Mouse (Mus musculus) midbrain, embryonic 12.5 days (tissue): Measurements from ENCODE around the gene Dcaf5. TPM values are rescaled to one million over a fixed set of nuclear protein-coding genes. Genes with fewer than 3 reads are reported as not detected.

Experiments used
- ATAC-seq: fragments of 200-750 bp; cut with Nextera tagmentation; 2 replicates; pipeline ENCODE4 v1.8.0; 2017; ENCODE audit warnings: low read depth, moderate TSS enrichment, moderate library complexity; ENCODE audit not compliant: low FRiP score
- H3K27ac ChIP-seq: fragments of 300-500 bp; sonication (generic); replicated peaks from 2 replicates; pipeline ENCODE4 v1.5.1; 2016; ENCODE audit warnings: mild to moderate bottlenecking
- H3K27me3 ChIP-seq: fragments of 300-500 bp; sonication (generic); 2 replicates; pipeline ENCODE4 v1.6.1; 2016; ENCODE audit warnings: mild to moderate bottlenecking
- H3K36me3 ChIP-seq: fragments of 300-500 bp; sonication (generic); 2 replicates; pipeline ENCODE4 v1.6.1; 2016
- H3K4me1 ChIP-seq: fragments of 300-500 bp; sonication (generic); 2 replicates; pipeline ENCODE4 v1.6.1; 2016
- H3K4me2 ChIP-seq: fragments of 300-500 bp; sonication (generic); replicated peaks from 2 replicates; pipeline ENCODE4 v1.6.1; 2016; ENCODE audit warnings: mild to moderate bottlenecking, moderate library complexity
- H3K4me3 ChIP-seq: fragments of 300-500 bp; sonication (generic); 2 replicates; pipeline ENCODE4 v1.5.1; 2016; ENCODE audit warnings: mild to moderate bottlenecking
- H3K9ac ChIP-seq: fragments of 300-500 bp; sonication (generic); replicated peaks from 2 replicates; pipeline ENCODE4 v1.6.1; 2016; ENCODE audit warnings: mild to moderate bottlenecking, moderate library complexity
- H3K9me3 ChIP-seq: fragments of 300-500 bp; sonication (generic); 2 replicates; pipeline ENCODE4 v1.6.1; 2016; ENCODE audit warnings: mild to moderate bottlenecking
- WGBS: fragments of 180-500 bp; shearing (Covaris S2); methylation state at CpG from one replicate; pipeline ENCODE4 v1.1.7; 2016; 5-methylcytosine and 5-hydroxymethylcytosine counted together
- polyA plus RNA-seq: library from polyadenylated mRNA; unstranded; fragments of >200 nt; fragmentation: Nextera tagmentation; extraction: Ambion mirVana; gene quantifications from 2 replicates; pipeline ENCODE4 v1.2.1, GENCODE M21; 2016

Dcaf5 gene
- polyA plus RNA-seq, 1 experiment from 2014 or later: 26.1 TPM

GRCm38 (mm10) chr12:80444525-80445109 is 8.2 kb upstream of the Dcaf5 start:
- Histone ChIP-seq H3K27me3 (no peaks in the 10 kb centered on the region), H3K4me1 (no peaks in the 10 kb centered on the region), H3K4me2 (no peak overlapping the region), H3K27ac (no peak overlapping the region), H3K9me3 (no peaks in the 10 kb centered on the region), H3K9ac (no peak overlapping the region), H3K4me3 (no peak overlapping the region), H3K36me3 (no peaks in the 10 kb centered on the region)
- no peak for ATAC-seq
- WGBS: 81% methylated on average over 9 of the region's 9 CpGs

GRCm38 (mm10) chr12:80440957-80441356 is 4.6 kb upstream of the Dcaf5 start:
- WGBS: 79% methylated on average over 2 of the region's 2 CpGs
- Histone ChIP-seq H3K4me3 (no peak overlapping the region), H3K9ac (no peak overlapping the region), H3K4me1 (0 out of 2 replicates have a peak, but pooled peaks cover 3% of the 10 kb centered on the region), H3K36me3 (no peaks in the 10 kb centered on the region), H3K9me3 (no peaks in the 10 kb centered on the region), H3K27ac (no peak overlapping the region), H3K4me2 (no peak overlapping the region), H3K27me3 (no peaks in the 10 kb centered on the region)
- no peak for ATAC-seq

GRCm38 (mm10) chr12:80437051-80437675 is 762 bp upstream of the Dcaf5 start:
- 23% methylated on average over 4 of the region's 4 CpGs for WGBS
- Histone ChIP-seq H3K4me1 (peaks cover 16% of the 10 kb centered on the region), H3K27ac (peak overlapping the region; percentile 99), H3K36me3 (no peaks in the 10 kb centered on the region), H3K9me3 (no peaks in the 10 kb centered on the region), H3K4me3 (peak overlapping the region; percentile 72), H3K9ac (peak overlapping the region; percentile 93; the same call in 1 of the 2 replicates), H3K4me2 (peak overlapping the region; percentile 73), H3K27me3 (no peaks in the 10 kb centered on the region)
- no peak for ATAC-seq

GRCm38 (mm10) chr12:80435887-80436286 is 514 bp downstream of the Dcaf5 start:
- 0 out of 2 replicates have a peak, but pooled peaks have one; percentile 1 for ATAC-seq
- H3K9ac ChIP-seq: peak overlapping the region; percentile 93
- 0% methylated on average over 7 of the region's 10 CpGs for WGBS

GRCm38 (mm10) chr12:80434961-80435691 is 1.3 kb downstream of the Dcaf5 start:
- Histone ChIP-seq H3K4me2 (peak overlapping the region; percentile 73), H3K4me1 (peaks cover 16% of the 10 kb centered on the region), H3K27me3 (no peaks in the 10 kb centered on the region), H3K9ac (peak overlapping the region; percentile 93), H3K36me3 (no peaks in the 10 kb centered on the region), H3K4me3 (peak overlapping the region; percentile 72), H3K27ac (peak overlapping the region; percentile 99), H3K9me3 (no peaks in the 10 kb centered on the region)
- peak; percentile 78 for ATAC-seq
- under 1% methylated on average over 47 of the region's 64 CpGs for WGBS

More at GRCm38 (mm10) chr12:80435887-80436286, 514 bp downstream of the Dcaf5 start:
- H3K4me3 ChIP-seq: peak overlapping the region; percentile 72
- no peaks in the 10 kb centered on the region for H3K36me3 ChIP-seq
- peaks cover 16% of the 10 kb centered on the region for H3K4me1 ChIP-seq
- peak overlapping the region; percentile 73 for H3K4me2 ChIP-seq
- peak overlapping the region; percentile 99 for H3K27ac ChIP-seq
- H3K27me3 ChIP-seq: no peaks in the 10 kb centered on the region
- H3K9me3 ChIP-seq: no peaks in the 10 kb centered on the region

- Histone ChIP-seq H3K9ac (peak overlapping the region; percentile 93), H3K4me3 (peak overlapping the region; percentile 72), H3K4me1 (peaks cover 16% of the 10 kb centered on the region), H3K27ac (peak overlapping the region; percentile 99), H3K36me3 (no peaks in the 10 kb centered on the region), H3K4me2 (peak overlapping the region; percentile 73), H3K9me3 (no peaks in the 10 kb centered on the region), H3K27me3 (no peaks in the 10 kb centered on the region)
- WGBS: 7% methylated on average over 9 of the region's 10 CpGs
- ATAC-seq: no peak
Measured at GRCm38 (mm10) chr12:80434601-80434960, 1.8 kb downstream of the Dcaf5 start.

GRCm38 (mm10) chr12:80433266-80433665 is 3.1 kb downstream of the Dcaf5 start:
- Histone ChIP-seq H3K4me2 (no peak overlapping the region), H3K9me3 (no peaks in the 10 kb centered on the region), H3K27ac (no peak overlapping the region), H3K4me3 (no peak overlapping the region), H3K27me3 (no peaks in the 10 kb centered on the region), H3K4me1 (peaks cover 16% of the 10 kb centered on the region), H3K9ac (no peak overlapping the region), H3K36me3 (no peaks in the 10 kb centered on the region)
- 79% methylated on average over 4 of the region's 4 CpGs for WGBS
- ATAC-seq: no peak

GRCm38 (mm10) chr12:80427683-80428082 is 8.7 kb downstream of the Dcaf5 start:
- 92% methylated on average over 3 of the region's 3 CpGs for WGBS
- Histone ChIP-seq H3K27ac (no peak overlapping the region), H3K36me3 (peaks cover 16% of the 10 kb centered on the region), H3K4me2 (no peak overlapping the region), H3K9ac (no peak overlapping the region), H3K4me3 (no peak overlapping the region), H3K27me3 (no peaks in the 10 kb centered on the region), H3K9me3 (no peaks in the 10 kb centered on the region), H3K4me1 (no peaks in the 10 kb centered on the region)
- no peak for ATAC-seq

- Histone ChIP-seq H3K9me3 (peaks cover 7% of the 10 kb centered on the region; the same call in 1 of the 2 replicates), H3K27me3 (no peaks in the 10 kb centered on the region), H3K4me1 (no peaks in the 10 kb centered on the region), H3K36me3 (peaks cover 37% of the 10 kb centered on the region), H3K27ac (no peak overlapping the region), H3K9ac (no peak overlapping the region), H3K4me2 (no peak overlapping the region), H3K4me3 (no peak overlapping the region)
- no peak for ATAC-seq
- WGBS: 95% methylated on average over 2 of the region's 2 CpGs
Measured at GRCm38 (mm10) chr12:80415100-80415499, 21.3 kb downstream of the Dcaf5 start.

- Histone ChIP-seq H3K27ac (no peak overlapping the region), H3K4me2 (no peak overlapping the region), H3K9ac (no peak overlapping the region), H3K4me3 (no peak overlapping the region), H3K9me3 (peaks cover 3% of the 10 kb centered on the region; the same call in 1 of the 2 replicates), H3K27me3 (no peaks in the 10 kb centered on the region), H3K36me3 (peaks cover 34% of the 10 kb centered on the region), H3K4me1 (no peaks in the 10 kb centered on the region)
- ATAC-seq: no peak
- 93% methylated on average over 8 of the region's 8 CpGs for WGBS
Measured at GRCm38 (mm10) chr12:80410855-80411254, 25.5 kb downstream of the Dcaf5 start.

GRCm38 (mm10) chr12:80407824-80408223 is 28.6 kb downstream of the Dcaf5 start:
- 60% methylated on average over 3 of the region's 3 CpGs for WGBS
- H3K4me2 ChIP-seq: no peak overlapping the region
- H3K36me3 ChIP-seq: peaks cover 30% of the 10 kb centered on the region
- no peaks in the 10 kb centered on the region for H3K9me3 ChIP-seq
- no peak overlapping the region for H3K27ac ChIP-seq
- no peaks in the 10 kb centered on the region for H3K4me1 ChIP-seq
- no peak overlapping the region for H3K4me3 ChIP-seq
- ATAC-seq: no peak
- H3K9ac ChIP-seq: no peak overlapping the region
- H3K27me3 ChIP-seq: no peaks in the 10 kb centered on the region

- Histone ChIP-seq H3K4me2 (no peak overlapping the region), H3K4me3 (no peak overlapping the region), H3K4me1 (no peaks in the 10 kb centered on the region), H3K27me3 (no peaks in the 10 kb centered on the region), H3K9me3 (no peaks in the 10 kb centered on the region), H3K36me3 (peaks cover 33% of the 10 kb centered on the region), H3K9ac (no peak overlapping the region), H3K27ac (no peak overlapping the region)
- ATAC-seq: no peak
- 47% methylated on average over 3 of the region's 3 CpGs for WGBS
Measured at GRCm38 (mm10) chr12:80406650-80407049, 29.8 kb downstream of the Dcaf5 start.
